Mouse (Mus musculus) limb, embryonic 14.5 days (tissue): ENCODE data around the gene Dctn2. TPM values are rescaled to one million over a fixed set of nuclear protein-coding genes. Genes with fewer than 3 reads are reported as not detected.
A peak's percentile ranks its signal among the peaks of the same experiment; 100 is the strongest.

Experiments
- ATAC-seq: fragments of 200-750 bp; cut with Nextera tagmentation; 2 replicates; pipeline ENCODE4 v1.8.0; 2017; ENCODE audit warnings: low read depth, moderate number of reproducible peaks, moderate TSS enrichment; ENCODE audit not compliant: low FRiP score
- DNase-seq: peaks from one replicate; pipeline ENCODE4 v3.0.0-alpha.2; 2015; ENCODE audit warnings: low spot score
- H3K27ac ChIP-seq: fragments of 300-500 bp; sonication (generic); replicated peaks from 2 replicates; pipeline ENCODE4 v1.5.1; 2014; ENCODE audit warnings: low read depth, mild to moderate bottlenecking, low read length, moderate library complexity, mixed read lengths
- H3K27me3 ChIP-seq: fragments of 300-500 bp; sonication (generic); 2 replicates; pipeline ENCODE4 v1.6.1; 2014; ENCODE audit warnings: low read length, mixed read lengths; ENCODE audit not compliant: control insufficient read depth, insufficient read depth
- H3K36me3 ChIP-seq: fragments of 300-500 bp; sonication (generic); 2 replicates; pipeline ENCODE4 v1.6.1; 2014; ENCODE audit warnings: mild to moderate bottlenecking, low read length, moderate library complexity, mixed read lengths; ENCODE audit not compliant: control insufficient read depth, insufficient read depth
- H3K4me1 ChIP-seq: fragments of 300-500 bp; sonication (generic); 2 replicates; pipeline ENCODE4 v1.6.1; 2014; ENCODE audit warnings: antibody characterized with exemption, low read length, mixed read lengths; ENCODE audit not compliant: control insufficient read depth, insufficient read depth
- H3K4me2 ChIP-seq: fragments of 300-500 bp; sonication (generic); replicated peaks from 2 replicates; pipeline ENCODE4 v1.6.1; 2014; ENCODE audit warnings: low read depth, mild to moderate bottlenecking, low read length, moderate library complexity; ENCODE audit not compliant: severe bottlenecking
- H3K4me3 ChIP-seq: fragments of 300-500 bp; sonication (generic); replicated peaks from 2 replicates; pipeline ENCODE4 v1.5.1; 2014; ENCODE audit warnings: low read length
- H3K9ac ChIP-seq: fragments of 300-500 bp; sonication (generic); 2 replicates; pipeline ENCODE4 v1.6.1; 2014; ENCODE audit warnings: mild to moderate bottlenecking, low read depth, low read length, moderate library complexity; ENCODE audit not compliant: severe bottlenecking
- H3K9me3 ChIP-seq: fragments of 300-500 bp; sonication (generic); 2 replicates; pipeline ENCODE4 v1.6.1; 2016; ENCODE audit warnings: low read length; ENCODE audit not compliant: control insufficient read depth
- POLR2A ChIP-seq: fragments of 200-500 bp; IDR thresholded peaks from 2 replicates; pipeline ENCODE4 v1.8.0; 2012; ENCODE audit warnings: inconsistent platforms, mild to moderate bottlenecking, moderate library complexity, borderline replicate concordance; ENCODE audit not compliant: insufficient read depth, insufficient read length; ENCODE audit errors: extremely low read depth
- WGBS: fragments of 180-500 bp; shearing (Covaris S2); extraction: QIAGEN DNeasy Blood & Tissue Kit; methylation state at CpG from one replicate; pipeline ENCODE4 v1.1.7; 2014; 5-methylcytosine and 5-hydroxymethylcytosine counted together
- polyA plus RNA-seq, 2 experiments: library from polyadenylated mRNA; depleted of rRNA in 1 of 2; stranded (reverse) in 1 of 2; unstranded in 1 of 2; fragments of >200 nt; fragmentation: Nextera tagmentation in 1 of 2; extraction: Ambion mirVana in 1 of 2; gene quantifications; 2 replicates each; pipeline versions ENCODE4 v1.2.1 to v1.2.3; 2012 to 2014

Dctn2 gene
- polyA plus RNA-seq, 2 experiments = 168 to 221 TPM

DNA sequence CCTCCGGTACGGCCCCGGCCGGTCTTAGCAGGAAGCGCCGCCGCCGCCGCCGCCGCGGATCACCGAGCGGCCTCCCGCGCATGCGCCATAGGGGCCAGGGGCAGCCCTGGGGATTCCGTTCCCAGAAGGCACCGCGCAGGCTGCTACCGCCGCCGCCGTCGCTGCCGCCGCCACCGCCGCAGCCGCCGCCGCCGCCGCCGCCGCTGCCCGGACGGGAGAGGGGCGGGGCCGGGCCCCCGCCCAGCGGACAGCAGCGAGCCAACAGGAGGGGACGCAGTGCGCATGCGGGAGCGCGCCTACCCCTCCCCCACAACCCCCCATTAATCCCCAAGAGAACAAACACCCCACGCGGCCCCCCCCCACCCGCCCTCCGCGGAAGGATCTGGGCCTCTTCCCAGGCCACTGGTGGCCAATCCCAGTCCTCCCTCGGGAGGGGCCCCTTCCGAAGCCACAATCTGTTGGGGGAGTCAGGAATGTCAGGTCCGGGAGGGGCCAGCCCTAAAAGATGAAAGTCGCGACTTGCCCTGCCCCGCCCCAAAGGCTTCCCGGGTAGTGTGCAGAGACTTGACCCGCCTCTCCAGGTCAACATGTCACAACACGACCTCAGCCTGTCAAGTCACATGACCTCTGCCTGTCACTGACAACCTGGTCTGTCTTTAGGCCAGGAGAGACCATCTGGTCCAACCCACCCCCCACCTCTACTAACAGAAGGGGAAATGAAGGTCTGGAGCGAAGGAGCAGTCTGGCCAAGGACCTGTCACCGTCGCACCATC is 22.8 kb downstream of the Dctn2 start, which contains the start of gene Mbd6:
TSS of gene Mbd6 (minus strand) at position 219 of the 773 bp plus-strand sequence.
- Histone ChIP-seq H3K27me3 (no peaks in the 10 kb centered on the region), H3K36me3 (peaks cover 53% of the 10 kb centered on the region), H3K9me3 (no peaks in the 10 kb centered on the region), H3K27ac (peak within 1 kb of the TSS; percentile 97), H3K4me1 (peaks cover 32% of the 10 kb centered on the region), H3K4me2 (peak within 1 kb of the TSS; percentile 92), H3K9ac (peak within 1 kb of the TSS; percentile 79), H3K4me3 (peak within 1 kb of the TSS; percentile 72)
- TF ChIP-seq POLR2A = no peak
- DNase-seq (peak; percentile 81), ATAC-seq (peak; percentile 17)
- under 1% methylated on average over 18 of the region's 65 CpGs for WGBS

DNA sequence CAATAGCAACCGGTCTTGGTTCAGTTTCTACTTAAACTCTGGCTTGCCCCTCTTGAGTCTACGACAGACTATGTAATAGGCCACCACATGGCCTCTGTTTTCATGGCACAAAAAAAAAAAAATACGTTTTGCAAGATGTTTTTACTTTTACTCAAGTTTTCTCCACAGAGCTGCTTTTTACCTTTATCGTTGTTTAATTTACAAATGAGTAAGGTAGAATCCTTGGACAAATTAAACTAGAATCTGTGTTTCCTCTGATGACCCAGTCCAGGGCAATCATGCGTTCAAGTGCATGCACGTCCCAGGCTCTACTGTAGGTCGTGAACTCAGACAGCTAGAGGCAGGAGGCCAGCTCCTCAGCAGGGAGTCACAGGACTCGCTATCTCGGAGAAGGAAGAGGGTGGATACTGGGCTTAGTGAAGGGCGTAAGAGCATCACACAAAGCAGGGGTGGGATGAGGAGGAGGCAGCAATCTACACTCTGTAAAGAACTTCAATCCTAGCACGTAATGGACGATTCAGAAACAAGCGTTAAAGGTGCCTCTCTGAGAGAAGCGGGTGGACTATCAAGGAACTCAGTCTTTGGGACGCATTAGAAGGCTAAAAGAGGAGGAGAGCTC is 23.5 kb downstream of the Dctn2 start:
- Histone ChIP-seq H3K27me3 (no peaks in the 10 kb centered on the region), H3K4me2 (peak overlapping the region; percentile 92), H3K4me3 (peak overlapping the region; percentile 72), H3K9ac (peak overlapping the region; percentile 79), H3K9me3 (no peaks in the 10 kb centered on the region), H3K36me3 (peaks cover 53% of the 10 kb centered on the region), H3K27ac (peak overlapping the region; percentile 97), H3K4me1 (peaks cover 32% of the 10 kb centered on the region)
- DNase-seq (no peak), ATAC-seq (no peak)
- TF ChIP-seq POLR2A = no peak
- WGBS = 2% methylated on average over 15 of the region's 15 CpGs

GRCm38 (mm10) chr10:127290307-127290929 is 24.2 kb downstream of the Dctn2 start:
- Histone ChIP-seq H3K27ac (peak overlapping the region; percentile 97), H3K9ac (peak overlapping the region; percentile 79), H3K9me3 (no peaks in the 10 kb centered on the region), H3K4me3 (peak overlapping the region; percentile 72), H3K4me1 (peaks cover 32% of the 10 kb centered on the region), H3K4me2 (peak overlapping the region; percentile 92), H3K27me3 (no peaks in the 10 kb centered on the region), H3K36me3 (peaks cover 53% of the 10 kb centered on the region)
- peak; percentile 92 for ATAC-seq
- DNase-seq = peak; percentile 100
- WGBS = under 1% methylated on average over 45 of the region's 47 CpGs
- peak; percentile 75; the same call in 1 of the 2 replicates for TF ChIP-seq POLR2A

DNA sequence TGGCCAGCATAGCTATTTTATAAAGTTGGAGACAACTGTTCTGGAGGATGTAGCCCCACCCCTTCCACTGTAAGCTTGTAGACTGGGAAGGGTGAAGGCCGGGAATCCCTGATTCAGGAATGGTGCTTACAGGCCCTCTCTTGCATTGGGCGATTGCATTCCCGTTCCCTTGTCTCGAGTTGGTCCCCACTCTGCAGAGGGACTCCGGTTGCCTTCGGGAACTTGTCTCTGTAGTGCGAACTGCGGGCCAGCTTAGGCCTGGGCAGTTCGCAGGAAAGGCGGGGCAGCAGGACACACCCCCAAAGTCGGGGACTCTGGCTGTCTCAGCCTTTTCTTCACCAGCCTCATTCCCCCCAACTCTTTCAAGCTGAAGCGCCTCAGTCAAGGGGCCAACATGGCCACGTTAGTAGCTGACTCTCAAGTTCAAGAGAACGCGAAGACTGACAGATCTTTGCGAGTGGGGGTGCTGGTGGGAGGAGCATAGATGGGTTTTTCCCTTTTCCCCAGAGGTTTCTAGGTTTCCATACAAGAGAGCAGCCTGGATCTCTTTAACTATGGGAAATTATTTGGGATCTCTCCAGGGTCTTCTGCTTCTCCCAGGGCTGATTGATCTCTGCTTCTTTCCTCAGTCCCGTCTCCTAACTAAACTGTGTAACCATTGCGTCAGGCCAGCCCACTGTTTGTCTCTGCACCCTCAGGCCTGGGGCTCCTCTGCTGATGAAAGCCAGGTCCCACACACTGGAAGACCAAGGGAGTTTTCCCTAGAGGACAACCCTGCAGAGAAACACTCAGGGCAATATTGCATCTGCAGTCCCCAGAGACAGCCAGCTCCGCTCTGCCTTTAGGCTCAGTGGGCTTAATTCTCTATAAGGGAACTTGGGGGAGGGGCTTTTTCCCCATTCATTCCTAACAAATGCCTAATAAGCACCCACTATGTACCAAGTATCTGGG is 25.0 kb downstream of the Dctn2 start:
- H3K27ac ChIP-seq = peak overlapping the region; percentile 62
- peak; percentile 58 for ATAC-seq
- H3K9ac ChIP-seq = peak overlapping the region; percentile 57
- H3K27me3 ChIP-seq = no peaks in the 10 kb centered on the region
- no peak for TF ChIP-seq POLR2A
- H3K4me2 ChIP-seq = peak overlapping the region; percentile 92
- H3K4me1 ChIP-seq = peaks cover 32% of the 10 kb centered on the region
- 2% methylated on average over 19 of the region's 19 CpGs for WGBS
- no peaks in the 10 kb centered on the region for H3K9me3 ChIP-seq
- peaks cover 53% of the 10 kb centered on the region for H3K36me3 ChIP-seq
- peak; percentile 23 for DNase-seq
- H3K4me3 ChIP-seq = peak overlapping the region; percentile 72
